Mouse (Mus musculus): ENCODE measurements around the gene Fgl2.
"Not testable (repeated sequence)": the region's sequence is repeated elsewhere in the genome, so short reads cannot be mapped to it uniquely, and the experiment has no call there.

Fgl2 gene

DNA sequence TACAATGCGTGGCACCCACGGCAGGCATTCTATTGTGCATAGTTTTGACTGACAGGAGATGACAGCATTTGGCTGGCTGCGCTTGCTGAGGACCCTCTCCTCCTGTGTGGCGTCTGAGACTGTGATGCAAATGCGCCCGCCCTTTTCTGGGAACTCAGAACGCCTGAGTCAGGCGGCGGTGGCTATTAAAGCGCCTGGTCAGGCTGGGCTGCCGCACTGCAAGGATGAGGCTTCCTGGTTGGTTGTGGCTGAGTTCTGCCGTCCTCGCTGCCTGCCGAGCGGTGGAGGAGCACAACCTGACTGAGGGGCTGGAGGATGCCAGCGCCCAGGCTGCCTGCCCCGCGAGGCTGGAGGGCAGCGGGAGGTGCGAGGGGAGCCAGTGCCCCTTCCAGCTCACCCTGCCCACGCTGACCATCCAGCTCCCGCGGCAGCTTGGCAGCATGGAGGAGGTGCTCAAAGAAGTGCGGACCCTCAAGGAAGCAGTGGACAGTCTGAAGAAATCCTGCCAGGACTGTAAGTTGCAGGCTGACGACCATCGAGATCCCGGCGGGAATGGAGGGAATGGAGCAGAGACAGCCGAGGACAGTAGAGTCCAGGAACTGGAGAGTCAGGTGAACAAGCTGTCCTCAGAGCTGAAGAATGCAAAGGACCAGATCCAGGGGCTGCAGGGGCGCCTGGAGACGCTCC, at the start of gene Fgl2:
Fgl2 (plus strand) TSS at position 150 of the 687 bp plus-strand sequence.
- peak in 1 of 2 experiments; percentile 4 for DNase-seq (ENCODE audit: low spot score in 2 of 2)

- no peak for DNase-seq (ENCODE audit: low spot score in 2 of 2)
These were observed 45.9 kb upstream of the Fgl2 start for GRCm38 (mm10) chr5:21326494-21326893.

DNA sequence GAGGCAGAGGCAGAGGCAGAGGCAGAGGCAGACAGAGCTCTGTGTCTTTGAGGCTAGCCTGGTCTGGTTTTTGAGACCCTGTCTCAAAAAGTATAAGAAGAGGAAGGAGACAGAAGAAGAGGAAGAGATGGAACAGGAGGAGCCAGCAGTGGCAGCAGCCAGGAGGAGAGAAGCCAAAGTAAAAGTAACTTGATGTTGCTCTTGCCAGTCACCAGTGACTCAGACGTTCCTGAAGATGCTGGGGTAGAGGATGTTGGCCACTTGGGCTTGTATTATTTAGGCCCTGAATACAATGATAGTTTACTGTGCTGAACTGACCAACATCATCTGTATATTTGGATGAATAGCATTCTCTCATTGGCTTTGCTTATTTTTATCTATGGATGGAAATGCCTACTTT, 43.9 kb upstream of the Fgl2 start:
- no peak for DNase-seq (ENCODE audit: low spot score in 2 of 2)

DNA sequence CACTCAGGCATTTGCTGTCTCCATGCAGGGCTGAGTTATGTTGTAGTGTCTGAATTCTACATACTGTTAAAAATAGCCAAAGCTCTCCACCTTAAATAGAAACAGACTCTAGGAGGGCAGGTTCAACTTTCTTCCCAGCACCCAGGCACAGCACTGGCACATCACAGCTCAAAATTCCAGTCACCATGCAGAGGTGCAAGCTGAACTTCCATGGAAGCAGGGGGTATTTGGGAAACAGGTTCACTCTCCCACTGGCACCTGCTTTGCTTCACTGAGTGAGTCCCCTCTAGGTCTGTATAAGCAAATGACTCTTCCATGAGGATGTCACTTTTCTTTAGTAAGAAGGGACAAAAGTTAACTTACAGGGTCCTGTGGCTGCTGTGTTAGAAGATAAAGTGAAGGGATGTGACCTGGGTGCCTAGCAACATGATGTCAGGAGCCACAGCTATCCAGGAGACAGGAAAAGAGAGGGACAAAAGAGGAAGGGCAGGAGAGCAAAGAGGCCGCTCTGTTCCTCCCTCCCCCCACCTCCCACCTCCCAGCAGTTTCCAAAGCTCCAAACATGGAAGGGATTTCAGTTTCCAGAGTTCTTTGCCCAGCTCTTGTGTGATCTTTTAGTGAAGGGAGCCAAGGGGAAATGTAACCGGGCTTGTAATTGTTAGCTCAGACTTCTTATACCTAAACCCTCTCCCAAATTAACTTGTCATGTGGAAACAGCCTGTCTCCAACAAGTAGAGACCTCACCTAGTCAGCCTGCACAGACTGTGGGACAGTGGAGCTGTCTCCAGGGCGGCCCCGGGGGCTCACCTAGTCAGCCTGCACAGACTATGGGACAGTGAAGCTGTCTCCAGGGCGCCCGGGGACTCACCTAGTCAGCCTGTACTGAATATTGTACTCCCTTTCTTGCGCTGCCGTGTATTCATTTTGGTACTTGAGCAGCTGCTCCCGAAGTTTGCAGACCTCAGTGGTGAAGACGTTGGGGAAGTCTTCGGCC, 42.5 kb upstream of the Fgl2 start:
- DNase-seq (ENCODE audit: low spot score in 2 of 2): no peak

GRCm38 (mm10) chr5:21331656-21332055, 40.8 kb upstream of the Fgl2 start:
- DNase-seq (ENCODE audit: low spot score in 2 of 2): no peak

DNA sequence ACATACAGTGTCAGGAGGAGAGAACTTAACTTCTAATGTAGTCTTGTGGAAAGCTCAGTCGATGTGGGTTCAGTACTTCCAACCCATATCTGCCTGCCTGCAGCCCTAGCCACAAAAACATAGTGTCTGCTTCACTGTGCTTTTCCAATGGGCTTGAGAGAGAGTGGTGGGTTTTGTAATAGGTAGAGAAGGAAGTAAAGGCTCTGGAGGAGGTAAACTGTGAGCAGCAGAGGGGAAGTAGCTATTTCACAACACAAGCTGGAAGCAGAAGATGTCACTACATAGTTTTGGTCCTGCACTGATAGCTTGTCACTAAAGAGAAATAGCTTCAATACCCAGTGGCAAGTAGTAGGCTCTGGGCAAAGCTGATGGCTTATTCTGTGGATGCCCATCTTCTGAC, 40.3 kb upstream of the Fgl2 start:
- no peak for DNase-seq (ENCODE audit: low spot score in 2 of 2)

GRCm38 (mm10) chr5:21342265-21342664, 30.2 kb upstream of the Fgl2 start:
- not testable (repeated sequence) for DNase-seq (ENCODE audit: low spot score in 2 of 2)

DNA sequence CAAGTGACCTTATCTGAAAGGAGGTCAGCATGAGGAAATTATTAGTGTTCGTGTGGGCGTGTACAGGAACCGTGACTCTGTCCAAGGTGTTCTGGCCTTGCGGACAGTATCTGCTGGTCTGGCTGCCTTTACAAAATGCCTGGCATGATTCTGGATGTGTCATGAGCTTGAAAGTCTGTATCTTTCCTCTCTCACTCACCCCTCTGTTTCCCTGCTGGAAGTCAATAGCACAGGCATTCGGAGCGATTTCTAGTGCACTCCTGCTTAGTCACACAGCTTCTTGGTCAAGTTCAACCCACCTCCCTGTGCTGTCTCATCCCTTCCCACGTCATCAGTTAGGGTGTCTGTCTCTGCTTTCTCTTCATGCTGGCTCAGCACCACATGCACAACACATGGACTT, 24.1 kb upstream of the Fgl2 start:
- no peak for DNase-seq (ENCODE audit: low spot score in 2 of 2)

GRCm38 (mm10) chr5:21351678-21352077, 20.8 kb upstream of the Fgl2 start:
- no peak for DNase-seq (ENCODE audit: low spot score in 2 of 2)

GRCm38 (mm10) chr5:21358648-21359047, 13.8 kb upstream of the Fgl2 start:
- no peak for DNase-seq (ENCODE audit: low spot score in 2 of 2)

DNA sequence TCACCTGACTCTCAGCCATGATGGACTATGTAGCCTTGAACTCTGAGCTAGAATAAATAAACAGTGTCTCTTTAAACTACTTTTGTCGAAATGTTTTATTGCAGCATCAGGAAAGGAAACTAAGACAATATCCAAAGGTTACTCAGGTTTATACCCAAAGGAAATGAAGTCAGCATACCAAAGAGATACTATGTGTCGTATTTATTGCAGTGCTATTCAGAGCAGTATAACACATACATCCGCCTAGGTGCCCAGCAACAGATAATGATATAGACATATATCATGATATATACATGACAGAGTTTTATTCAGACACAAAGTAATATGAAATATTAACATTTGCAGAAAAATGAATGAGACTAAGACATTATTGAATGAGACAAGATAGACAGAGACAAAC, 9.1 kb upstream of the Fgl2 start:
- no peak for DNase-seq (ENCODE audit: low spot score in 2 of 2)

DNA sequence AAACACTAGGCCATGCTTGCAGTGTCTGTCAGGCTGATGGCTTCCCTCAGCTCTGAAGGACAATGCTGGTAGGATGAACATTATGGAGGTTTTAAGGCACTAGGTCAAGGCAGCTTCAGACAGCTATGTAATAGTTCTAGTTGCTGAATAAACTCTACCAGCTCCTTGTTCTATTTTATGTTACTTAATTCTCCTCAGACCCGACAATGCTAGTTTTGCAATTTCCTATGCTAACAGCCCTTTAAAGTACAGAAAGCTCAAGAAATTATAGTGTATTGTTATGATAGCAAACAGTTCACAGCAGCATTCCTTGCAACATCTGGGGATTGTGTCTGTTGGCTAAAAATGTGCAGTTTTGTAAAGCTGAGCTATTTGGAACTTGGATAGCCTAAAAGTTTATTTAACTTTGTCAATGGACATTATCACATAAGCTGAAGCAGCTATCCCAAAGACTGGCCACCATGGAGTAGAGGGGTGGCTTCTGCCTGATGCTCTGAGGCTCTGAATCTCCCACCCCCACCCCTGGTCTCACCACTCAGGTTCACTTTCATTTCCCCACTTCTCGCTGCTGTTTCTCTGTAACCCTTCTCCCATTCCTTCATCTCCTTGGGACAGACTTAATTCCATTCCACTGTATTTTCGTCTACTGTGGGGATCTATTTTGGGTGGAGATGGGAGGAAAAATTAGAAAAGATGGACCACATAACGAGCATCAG, 5.9 kb upstream of the Fgl2 start:
- no peak for DNase-seq (ENCODE audit: low spot score in 2 of 2)

DNA sequence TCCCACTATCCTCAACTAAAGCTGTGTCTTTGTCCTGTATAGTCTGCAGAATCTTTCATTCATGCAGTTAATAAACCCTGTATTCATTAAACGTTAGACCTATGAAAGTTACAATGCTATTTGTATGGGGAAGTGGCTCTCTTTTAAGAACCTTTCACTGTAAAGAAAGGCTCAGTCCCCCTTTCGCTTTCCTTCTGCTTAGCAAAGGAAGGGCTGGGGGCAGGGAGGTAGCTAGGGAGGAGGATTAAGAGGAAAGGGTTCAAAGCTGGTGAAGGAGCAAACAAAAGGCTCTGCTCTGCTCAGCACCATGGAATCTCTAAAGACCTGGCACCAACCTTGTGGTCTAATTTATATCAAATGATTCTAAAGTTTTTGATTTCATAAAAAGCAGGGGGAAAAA, 4.9 kb upstream of the Fgl2 start:
- no peak for DNase-seq (ENCODE audit: low spot score in 2 of 2)

- no peak for DNase-seq (ENCODE audit: low spot score in 2 of 2)
These were observed 2.1 kb upstream of the Fgl2 start for GRCm38 (mm10) chr5:21370218-21370947.

GRCm38 (mm10) chr5:21371920-21372319, 522 bp upstream of the Fgl2 start:
- DNase-seq (ENCODE audit: low spot score in 2 of 2): no peak

GRCm38 (mm10) chr5:21373180-21373518, 707 bp downstream of the Fgl2 start:
- DNase-seq (ENCODE audit: low spot score in 2 of 2): no peak

- no peak for DNase-seq (ENCODE audit: low spot score in 2 of 2)
These were observed 4.5 kb downstream of the Fgl2 start for GRCm38 (mm10) chr5:21376935-21377334.

- DNase-seq (ENCODE audit: low spot score in 2 of 2): no peak
These were observed 6.0 kb downstream of the Fgl2 start for GRCm38 (mm10) chr5:21378397-21378796.

DNA sequence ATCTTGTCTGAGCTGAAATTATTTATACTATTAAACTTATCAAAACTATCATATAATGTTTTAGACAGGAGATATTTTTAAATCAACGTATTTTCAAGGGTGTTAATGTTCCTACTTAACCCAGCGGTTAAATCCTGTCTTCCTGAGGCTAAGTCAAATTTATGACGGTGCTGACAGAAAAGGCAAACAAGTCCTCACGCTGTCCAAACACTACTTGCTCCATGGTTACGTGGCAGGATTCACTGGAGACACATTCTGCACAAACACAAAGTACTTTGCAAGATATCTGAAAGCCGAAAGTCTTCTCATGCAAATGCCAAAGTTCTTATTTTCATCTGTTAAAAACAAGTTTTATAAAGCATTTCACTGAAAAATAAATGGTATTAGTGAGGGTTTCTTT, 9.5 kb downstream of the Fgl2 start:
- DNase-seq (ENCODE audit: low spot score in 2 of 2): no peak

DNA sequence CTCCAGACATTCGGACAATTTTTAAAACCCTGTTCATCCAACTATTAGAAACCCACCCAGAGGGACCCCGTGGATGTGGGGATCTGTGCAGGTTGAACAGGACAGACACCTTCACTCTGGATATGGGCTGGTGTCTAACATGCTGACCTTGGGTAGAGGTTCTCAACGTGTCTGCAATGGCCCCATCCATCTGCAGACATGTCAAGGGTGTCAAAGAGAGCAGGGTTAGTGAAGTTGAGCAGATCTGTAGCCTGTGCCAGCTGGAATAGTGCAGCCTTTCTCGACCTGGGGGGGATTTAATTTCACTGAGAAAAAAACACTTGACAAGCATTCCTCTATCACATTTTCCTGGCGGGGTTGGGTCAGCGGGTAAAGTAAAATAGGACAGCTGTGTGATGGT, 10.2 kb downstream of the Fgl2 start:
- DNase-seq (ENCODE audit: low spot score in 2 of 2): no peak

- DNase-seq (ENCODE audit: low spot score in 2 of 2): no peak
These were observed 11.2 kb downstream of the Fgl2 start for GRCm38 (mm10) chr5:21383392-21384251.

All from right cerebral cortex, postnatal 36 days (tissue).